In genomic region chr10:29231208-29231607, GRCm38 (mm10) we compare ENCODE assay signal across 27 mouse cellular contexts. TPM values are rescaled to one million over a fixed set of nuclear protein-coding genes. Genes with fewer than 3 reads are reported as not detected.
DNase-seq lines count a peak whose midpoint lies in the region; TF ChIP-seq lines count a peak whose summit lies in the region.
"Had no signal": no experiment of that assay in that cellular context is flagged by ENCODE, and none has a peak within 500 bp of the region (broad histone marks: within the 10 kb centered on the region; RNA-seq: fewer than 3 reads in every experiment).

No protein-coding gene starts in this region.

- no peaks in the 10 kb centered on the region for H3K4me1 ChIP-seq in thymus, adult 2 months (replicated peaks; ENCODE audit: control insufficient read depth, insufficient read depth, low read length)
- H3K4me1 ChIP-seq: embryonic facial prominence, embryonic 13.5 days; heart, embryonic 15.5 days; hindbrain, embryonic 15.5 days had no signal

- no peaks in the 10 kb centered on the region for H3K36me3 ChIP-seq in thymus, adult 2 months (ENCODE audit: control insufficient read depth, insufficient read depth, low read length)
- H3K36me3 ChIP-seq: embryonic facial prominence, embryonic 13.5 days; heart, embryonic 15.5 days had no signal

- no peaks in the 10 kb centered on the region for H3K27me3 ChIP-seq in thymus, adult 2 months (ENCODE audit: control insufficient read depth, insufficient read depth, low read length)
- H3K27me3 ChIP-seq: embryonic facial prominence, embryonic 13.5 days; heart, embryonic 15.5 days; hindbrain, embryonic 15.5 days had no signal

- no peak overlapping the region for H3K4me3 ChIP-seq in thymus, adult 2 months (ENCODE audit: control insufficient read depth, insufficient read depth, low read length)
- H3K4me3 ChIP-seq: embryonic facial prominence, embryonic 13.5 days; erythroblast, embryonic 14.5 days; heart, embryonic 15.5 days; hindbrain, embryonic 15.5 days had no signal

- H3K27ac ChIP-seq in thymus, adult 2 months (ENCODE audit: control insufficient read depth, insufficient read depth, low read length), result no peak overlapping the region
- H3K27ac ChIP-seq: embryonic facial prominence, embryonic 13.5 days; heart, embryonic 15.5 days; hindbrain, embryonic 15.5 days; kidney, postnatal 0 days had no signal

- 90% methylated on average over 2 of the region's 2 CpGs for WGBS in thymus, adult 2 months

- DNase-seq in cerebellum, postnatal 14 days, result peak; percentile 22 to 31
- DNase-seq in cerebellum, adult 11 months, result no peak
- DNase-seq in left cerebral cortex, postnatal 4 days, result peak; percentile 13
- DNase-seq in left cerebral cortex, adult 9 months (ENCODE audit: low spot score in 2 of 2), result no peak
- peak; percentile 25 for DNase-seq in right cerebral cortex, postnatal 4 days
- no peak for DNase-seq in right cerebral cortex, adult 18-20 months
- no peak for DNase-seq in thymus, adult 2 months
- DNase-seq: adrenal gland, adult 2 months; cerebellum, adult 9-10 months; heart, postnatal 36 days; kidney, adult 2 months; thymus, adult 18-20 months had no signal

- no peak for TF ChIP-seq POLR2A in thymus, adult 2 months (IDR thresholded peaks at IDR 0.05; ENCODE audit: control insufficient read depth, extremely low read depth, insufficient read depth, low read length, poor library complexity)

- TF ChIP-seq CTCF in thymus, adult 2 months (IDR thresholded peaks at IDR 0.05; ENCODE audit: borderline replicate concordance, control insufficient read depth, extremely low read depth, insufficient read depth, low read length, poor library complexity), result no peak

- intact Hi-C loops in left cerebral cortex, postnatal 4 days (cut with DNase I), result no loop called here

RNA-seq across cellular contexts. Expression of gene 9330159F19Rik, which starts 19.8 kb away (rescaled TPM):
- 100 to 1,000 TPM; 145 to 151 TPM for total RNA-seq in left cerebral cortex, postnatal 4 days (2021)
- 0.05 and 0.08 TPM in 2 replicates for polyA plus RNA-seq in thymus, adult 2 months (2012; rRNA removed)
- polyA plus RNA-seq: CD4-positive, CD25-positive, alpha-beta regulatory T cell, adult 4 months; erythroblast, embryonic 14.5 days; liver, adult 2 months had no signal

RNA-seq across cellular contexts. Expression of gene Gm49353, which starts 32.5 kb away (rescaled TPM):
- 10 to 100 TPM; 42.4 to 54.0 TPM for total RNA-seq in left cerebral cortex, postnatal 4 days (2021)
- not detected in 2 replicates for polyA plus RNA-seq in thymus, adult 2 months (2012; rRNA removed)
- total RNA-seq: gastrocnemius, adult 8-10 months; heart, postnatal 36 days; liver, adult 2 months had no signal
- polyA plus RNA-seq: adrenal gland, adult 2 months; CD4-positive, CD25-positive, alpha-beta regulatory T cell, adult 4 months; erythroblast, embryonic 14.5 days; gonadal fat pad, adult 2 months; heart, embryonic 15.5 days; intestine, embryonic 14.5 days; kidney, adult 2 months; kidney, postnatal 0 days; large intestine, adult 2 months; limb, embryonic 11.5 days; liver, adult 2 months; liver, embryonic 16.5 days; lung, postnatal 0 days; small intestine, adult 2 months had no signal

Comparison
In these comparisons a context has a peak if more than half of its experiments do, and no peak if none do; other contexts are left out.
1. DNase-seq: peak in cerebellum, postnatal 14 days (2 of 2), left cerebral cortex, postnatal 4 days (single experiment) and right cerebral cortex, postnatal 4 days (single experiment); none in cerebellum, adult 11 months (single experiment), left cerebral cortex, adult 9 months (0 of 2), right cerebral cortex, adult 18-20 months (single experiment) and thymus, adult 2 months (single experiment).